Mouse (Mus musculus) heart, embryonic 15.5 days (tissue): Measurements from ENCODE around the gene Tmem63b. TPM values are rescaled to one million over a fixed set of nuclear protein-coding genes. Genes with fewer than 3 reads are reported as not detected.
A peak's percentile ranks its signal among the peaks of the same experiment; 100 is the strongest.

Experiments used
- ATAC-seq: fragments of 200-750 bp; cut with Nextera tagmentation; replicated peaks from 2 replicates; pipeline ENCODE4 v1.8.0; 2017; ENCODE audit warnings: low read depth, moderate TSS enrichment; ENCODE audit not compliant: insufficient number of reproducible peaks, insufficient read depth, low FRiP score
- H3K27ac ChIP-seq: fragments of 300-500 bp; sonication (generic); 2 replicates; pipeline ENCODE4 v1.5.1; 2015; ENCODE audit warnings: mild to moderate bottlenecking, inconsistent platforms
- H3K27me3 ChIP-seq: fragments of 300-500 bp; sonication (generic); 2 replicates; pipeline ENCODE4 v1.6.1; 2015; ENCODE audit warnings: inconsistent platforms
- H3K36me3 ChIP-seq: fragments of 300-500 bp; sonication (generic); 2 replicates; pipeline ENCODE4 v1.6.1; 2015; ENCODE audit warnings: mild to moderate bottlenecking, inconsistent platforms
- H3K4me1 ChIP-seq: fragments of 300-500 bp; sonication (generic); replicated peaks from 2 replicates; pipeline ENCODE4 v1.6.1; 2015; ENCODE audit warnings: inconsistent platforms
- H3K4me2 ChIP-seq: fragments of 300-500 bp; sonication (generic); 2 replicates; pipeline ENCODE4 v1.6.1; 2015; ENCODE audit warnings: inconsistent platforms, mild to moderate bottlenecking, moderate library complexity
- H3K4me3 ChIP-seq: fragments of 300-500 bp; sonication (generic); 2 replicates; pipeline ENCODE4 v1.5.1; 2015; ENCODE audit warnings: mild to moderate bottlenecking, inconsistent platforms
- H3K9ac ChIP-seq: fragments of 300-500 bp; sonication (generic); 2 replicates; pipeline ENCODE4 v1.6.1; 2015; ENCODE audit warnings: mild to moderate bottlenecking, inconsistent platforms
- H3K9me3 ChIP-seq: fragments of 300-500 bp; sonication (generic); replicated peaks from 2 replicates; pipeline ENCODE4 v1.6.1; 2016; ENCODE audit warnings: inconsistent platforms
- WGBS: fragments of 180-500 bp; shearing (Covaris S2); methylation state at CpG from one replicate; pipeline ENCODE4 v1.1.7; 2015; ENCODE audit warnings: mixed read lengths; 5-methylcytosine and 5-hydroxymethylcytosine counted together
- polyA plus RNA-seq: library from polyadenylated mRNA; unstranded; fragments of >200 nt; fragmentation: Nextera tagmentation; extraction: Ambion mirVana; gene quantifications from 2 replicates; pipeline ENCODE4 v1.2.1, GENCODE M21; 2015

Gene Tmem63b
- polyA plus RNA-seq, 1 experiment from 2014 or later: 35.1 TPM

DNA sequence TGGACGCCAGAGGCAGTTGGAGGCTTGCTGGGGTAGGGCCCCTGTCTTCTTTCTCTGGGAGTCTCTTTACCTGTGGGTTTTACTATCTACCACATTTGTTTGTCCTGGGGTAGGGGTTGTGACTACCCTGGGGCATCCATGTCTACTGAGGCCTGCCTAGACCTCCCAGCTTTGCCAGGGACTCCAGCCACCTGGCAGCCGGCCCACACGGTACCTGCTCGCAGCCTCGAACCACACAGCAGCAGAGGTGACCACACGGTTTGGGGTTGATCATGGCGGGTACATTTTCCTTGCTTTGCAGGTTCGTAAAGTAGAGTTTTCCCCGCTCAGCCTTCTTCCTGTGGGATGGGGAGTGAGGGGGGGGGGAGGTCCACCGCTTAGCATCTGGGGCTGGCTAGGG, 19.2 kb downstream of the Tmem63b start:
- Histone ChIP-seq H3K4me1 (peaks cover 3% of the 10 kb centered on the region; the same call in 1 of the 2 replicates), H3K9me3 (no peaks in the 10 kb centered on the region), H3K36me3 (peaks cover 34% of the 10 kb centered on the region), H3K4me3 (no peak overlapping the region), H3K4me2 (no peak overlapping the region), H3K27me3 (no peaks in the 10 kb centered on the region), H3K27ac (no peak overlapping the region), H3K9ac (no peak overlapping the region)
- WGBS: 88% methylated on average over 10 of the region's 10 CpGs
- no peak for ATAC-seq

DNA sequence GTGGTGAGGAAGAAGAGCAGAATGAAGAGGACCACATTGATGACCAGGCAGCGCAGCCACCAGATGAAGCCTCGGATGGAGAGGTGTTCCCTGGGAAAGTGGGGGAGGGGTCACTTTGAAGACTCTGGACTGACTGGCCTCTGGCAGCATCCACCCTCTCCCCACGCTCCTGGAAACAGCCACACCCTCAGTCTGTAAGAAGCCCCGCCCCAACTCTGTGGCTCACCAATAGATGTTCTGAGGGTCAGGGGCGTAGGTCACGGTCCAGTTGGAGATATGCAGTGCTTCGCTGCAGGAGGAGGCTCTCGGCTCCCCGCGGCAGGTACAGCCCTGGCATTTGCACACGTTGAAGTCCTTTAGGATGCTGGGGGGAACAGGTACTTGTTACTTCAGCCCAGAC, 20.6 kb downstream of the Tmem63b start:
- Histone ChIP-seq H3K27ac (no peak overlapping the region), H3K27me3 (no peaks in the 10 kb centered on the region), H3K9me3 (no peaks in the 10 kb centered on the region), H3K4me3 (no peak overlapping the region), H3K36me3 (peaks cover 35% of the 10 kb centered on the region), H3K4me2 (no peak overlapping the region), H3K9ac (no peak overlapping the region), H3K4me1 (peaks cover 3% of the 10 kb centered on the region; the same call in 1 of the 2 replicates)
- ATAC-seq: no peak
- WGBS: 75% methylated on average over 11 of the region's 11 CpGs

- Histone ChIP-seq H3K4me1 (peaks cover 3% of the 10 kb centered on the region; the same call in 1 of the 2 replicates), H3K27ac (no peak overlapping the region), H3K36me3 (peaks cover 31% of the 10 kb centered on the region), H3K4me3 (no peak overlapping the region), H3K4me2 (no peak overlapping the region), H3K9ac (no peak overlapping the region), H3K27me3 (no peaks in the 10 kb centered on the region), H3K9me3 (no peaks in the 10 kb centered on the region)
- ATAC-seq: no peak
- 84% methylated on average over 13 of the region's 13 CpGs for WGBS
Observed at GRCm38 (mm10) chr17:45664608-45665007, 22.1 kb downstream of the Tmem63b start.

- Histone ChIP-seq H3K27me3 (no peaks in the 10 kb centered on the region), H3K9ac (peak overlapping the region; percentile 42; the same call in 1 of the 2 replicates), H3K9me3 (no peaks in the 10 kb centered on the region), H3K27ac (no peak overlapping the region), H3K4me1 (peaks cover 3% of the 10 kb centered on the region; the same call in 1 of the 2 replicates), H3K4me3 (no peak overlapping the region), H3K4me2 (peak overlapping the region; percentile 48), H3K36me3 (peaks cover 24% of the 10 kb centered on the region)
- WGBS: 24% methylated on average over 27 of the region's 27 CpGs
- peak; percentile 28; the same call in 1 of the 2 replicates for ATAC-seq
Observed at GRCm38 (mm10) chr17:45663106-45663919, 23.4 kb downstream of the Tmem63b start.

DNA sequence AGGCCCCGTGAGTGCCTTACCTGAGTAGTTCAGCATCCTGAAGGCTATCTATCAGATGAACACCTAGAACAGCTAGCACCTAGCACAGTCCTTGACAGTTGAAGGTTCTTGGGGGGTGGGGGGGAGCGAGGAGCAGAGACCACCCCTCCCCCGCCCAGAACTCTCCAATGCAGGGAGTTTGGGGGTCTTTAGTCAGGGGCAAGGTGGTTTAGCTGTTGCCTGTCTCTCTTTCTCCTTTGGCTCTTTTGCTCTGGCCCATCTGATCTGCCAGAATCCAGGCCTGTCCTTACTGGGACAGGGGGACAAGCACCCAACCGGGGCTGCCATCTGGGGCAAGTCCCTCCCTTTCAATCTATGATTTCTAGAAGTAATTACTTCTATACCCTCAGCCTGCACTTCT, 27.5 kb downstream of the Tmem63b start, which contains the start of gene Capn11:
Capn11 (minus strand) TSS at position 101 of the 400 bp plus-strand sequence.
- Histone ChIP-seq H3K9ac (no peak within 1 kb of the TSS), H3K4me3 (no peak within 1 kb of the TSS), H3K36me3 (peaks cover 8% of the 10 kb centered on the region; the same call in 1 of the 2 replicates), H3K4me2 (no peak within 1 kb of the TSS), H3K4me1 (peaks cover 3% of the 10 kb centered on the region; the same call in 1 of the 2 replicates), H3K27me3 (no peaks in the 10 kb centered on the region), H3K27ac (no peak within 1 kb of the TSS), H3K9me3 (no peaks in the 10 kb centered on the region)
- WGBS: 73% methylated on average over 4 of the region's 4 CpGs
- no peak for ATAC-seq

GRCm38 (mm10) chr17:45655820-45656219, 30.9 kb downstream of the Tmem63b start:
- no peaks in the 10 kb centered on the region for H3K4me1 ChIP-seq
- no peak overlapping the region for H3K9ac ChIP-seq
- no peak for ATAC-seq
- no peak overlapping the region for H3K4me3 ChIP-seq
- no peak overlapping the region for H3K4me2 ChIP-seq
- H3K27ac ChIP-seq: no peak overlapping the region
- no peaks in the 10 kb centered on the region for H3K9me3 ChIP-seq
- WGBS: 23% methylated on average over 6 of the region's 6 CpGs
- no peaks in the 10 kb centered on the region; the same call in 1 of the 2 replicates for H3K36me3 ChIP-seq
- H3K27me3 ChIP-seq: no peaks in the 10 kb centered on the region

DNA sequence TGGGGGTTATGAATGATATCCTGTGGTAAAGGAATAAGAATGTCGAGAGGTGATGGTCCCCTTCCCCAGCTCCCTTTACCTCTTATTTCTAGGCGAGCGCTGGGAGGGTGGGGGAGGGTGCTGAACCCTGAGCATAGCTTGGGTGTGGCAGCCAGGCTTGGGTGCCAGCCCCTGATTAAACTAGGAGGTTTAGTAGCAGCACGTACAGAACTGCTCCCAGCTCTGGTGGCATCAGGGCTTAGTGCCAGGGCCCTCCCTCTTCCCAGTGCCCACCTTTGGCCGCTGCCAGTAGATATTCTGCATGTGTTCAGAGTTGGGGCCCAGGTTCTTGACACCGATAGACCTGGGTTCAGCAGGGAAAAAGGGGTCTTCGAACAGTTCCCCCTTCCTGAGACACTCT, 33.5 kb downstream of the Tmem63b start:
- no peaks in the 10 kb centered on the region for H3K4me1 ChIP-seq

GRCm38 (mm10) chr17:45644185-45644584, 42.5 kb downstream of the Tmem63b start:
- no peak overlapping the region for H3K27ac ChIP-seq
- no peaks in the 10 kb centered on the region for H3K36me3 ChIP-seq
- H3K4me1 ChIP-seq: peaks cover 3% of the 10 kb centered on the region; the same call in 1 of the 2 replicates
- H3K4me3 ChIP-seq: no peak overlapping the region
- no peaks in the 10 kb centered on the region for H3K9me3 ChIP-seq
- no peak for ATAC-seq
- no peak overlapping the region for H3K9ac ChIP-seq
- no peaks in the 10 kb centered on the region; the same call in 1 of the 2 replicates for H3K27me3 ChIP-seq
- 90% methylated on average over 4 of the region's 4 CpGs for WGBS
- H3K4me2 ChIP-seq: no peak overlapping the region

More for the DNA sequence above, 33.5 kb downstream of the Tmem63b start:
- Histone ChIP-seq H3K4me2 (no peak overlapping the region), H3K9ac (no peak overlapping the region), H3K9me3 (no peaks in the 10 kb centered on the region), H3K36me3 (no peaks in the 10 kb centered on the region), H3K4me3 (no peak overlapping the region), H3K27me3 (no peaks in the 10 kb centered on the region), H3K27ac (no peak overlapping the region)
- WGBS: 61% methylated on average over 7 of the region's 7 CpGs
- ATAC-seq: no peak

DNA sequence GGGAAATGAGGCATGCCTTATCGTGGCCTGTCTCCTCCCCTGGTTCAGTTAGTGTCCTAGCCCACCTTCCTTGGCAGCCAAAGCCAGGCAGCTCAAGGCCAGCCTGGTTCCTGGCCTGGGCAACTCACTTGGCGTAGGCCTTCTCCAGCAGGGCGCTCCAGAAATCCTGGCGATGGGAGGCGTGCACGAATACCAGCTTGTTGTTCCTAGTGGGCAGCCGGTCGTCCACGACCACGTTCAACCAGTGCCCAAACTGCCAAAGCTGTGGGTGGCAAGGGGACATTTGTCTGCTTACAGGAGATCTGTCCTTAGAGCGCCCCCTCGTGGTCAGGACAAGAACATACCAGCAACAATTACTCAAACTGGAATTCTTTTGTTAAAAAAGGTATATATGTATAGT, 44.0 kb downstream of the Tmem63b start:
- H3K9ac ChIP-seq: 0 out of 2 replicates have a peak overlapping the region, but pooled peaks have one; percentile 40
- H3K27ac ChIP-seq: no peak overlapping the region
- 21% methylated on average over 12 of the region's 12 CpGs for WGBS
- H3K4me3 ChIP-seq: no peak overlapping the region
- no peak for ATAC-seq
- no peaks in the 10 kb centered on the region for H3K36me3 ChIP-seq
- no peaks in the 10 kb centered on the region for H3K9me3 ChIP-seq
- H3K27me3 ChIP-seq: no peaks in the 10 kb centered on the region; the same call in 1 of the 2 replicates
- peaks cover 3% of the 10 kb centered on the region; the same call in 1 of the 2 replicates for H3K4me1 ChIP-seq
- no peak overlapping the region for H3K4me2 ChIP-seq

- H3K27me3 ChIP-seq: no peaks in the 10 kb centered on the region; the same call in 1 of the 2 replicates
- peaks cover 3% of the 10 kb centered on the region; the same call in 1 of the 2 replicates for H3K4me1 ChIP-seq
- no peaks in the 10 kb centered on the region for H3K9me3 ChIP-seq
- no peak overlapping the region for H3K27ac ChIP-seq
- no peak overlapping the region for H3K4me2 ChIP-seq
- no peak overlapping the region for H3K9ac ChIP-seq
- WGBS: 86% methylated on average over 8 of the region's 8 CpGs
- ATAC-seq: no peak
- H3K4me3 ChIP-seq: no peak overlapping the region
- H3K36me3 ChIP-seq: no peaks in the 10 kb centered on the region
Observed at GRCm38 (mm10) chr17:45641981-45642380, 44.7 kb downstream of the Tmem63b start.

GRCm38 (mm10) chr17:45638596-45639295, 48.0 kb downstream of the Tmem63b start:
- Histone ChIP-seq H3K9me3 (no peaks in the 10 kb centered on the region), H3K27ac (no peak overlapping the region), H3K27me3 (no peaks in the 10 kb centered on the region; the same call in 1 of the 2 replicates), H3K4me2 (no peak overlapping the region), H3K4me3 (no peak overlapping the region), H3K9ac (no peak overlapping the region), H3K4me1 (peaks cover 3% of the 10 kb centered on the region; the same call in 1 of the 2 replicates), H3K36me3 (no peaks in the 10 kb centered on the region)
- ATAC-seq: no peak
- 74% methylated on average over 16 of the region's 16 CpGs for WGBS
